Mouse (Mus musculus) mature B cell (primary cell): ENCODE measurements around the gene Ubox5.

Experiments used
- in situ Hi-C: fragments of 300-500 bp; cut with MboI; formaldehyde crosslinking; loops from 2 replicates; pipeline ENCODE4 v1.14.3; 2019

The Ubox5 gene

DNA sequence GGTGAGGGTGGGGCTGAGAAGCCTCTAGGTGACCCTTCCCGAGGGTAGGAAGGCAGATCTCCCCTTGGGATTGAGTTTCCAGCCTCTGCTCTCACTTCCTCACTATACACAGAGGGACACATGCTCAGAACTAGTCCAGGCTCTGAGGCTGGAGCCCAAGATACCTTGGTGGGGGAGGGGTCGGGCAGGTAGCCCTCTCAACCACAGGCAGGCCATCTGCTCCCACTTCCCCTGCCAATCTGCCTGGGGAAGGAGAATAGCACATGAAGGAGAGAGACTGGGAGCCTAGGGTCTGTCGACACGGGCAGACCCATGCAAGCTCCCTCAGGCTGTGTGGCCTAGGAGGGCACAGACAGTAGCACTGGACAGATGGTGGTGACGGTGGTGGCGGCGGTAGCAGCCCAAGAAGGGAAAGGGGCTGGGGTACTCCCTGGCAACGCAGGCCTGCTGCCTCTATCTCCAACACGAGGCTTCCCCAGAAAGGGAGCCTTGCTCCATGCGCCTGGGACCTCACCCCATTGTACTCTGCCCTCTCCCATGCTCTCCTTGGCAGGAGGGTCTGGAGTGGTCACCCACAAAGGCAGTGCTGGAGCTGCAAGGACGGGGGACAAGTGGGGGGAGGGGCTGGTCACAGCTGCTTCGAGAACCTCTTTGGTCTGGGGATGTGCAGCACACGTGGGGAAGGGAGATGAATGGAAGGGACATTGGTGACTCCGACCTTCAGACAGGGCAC, 4.3 kb upstream of the Ubox5 start:
- in situ Hi-C loops: no loop called here

DNA sequence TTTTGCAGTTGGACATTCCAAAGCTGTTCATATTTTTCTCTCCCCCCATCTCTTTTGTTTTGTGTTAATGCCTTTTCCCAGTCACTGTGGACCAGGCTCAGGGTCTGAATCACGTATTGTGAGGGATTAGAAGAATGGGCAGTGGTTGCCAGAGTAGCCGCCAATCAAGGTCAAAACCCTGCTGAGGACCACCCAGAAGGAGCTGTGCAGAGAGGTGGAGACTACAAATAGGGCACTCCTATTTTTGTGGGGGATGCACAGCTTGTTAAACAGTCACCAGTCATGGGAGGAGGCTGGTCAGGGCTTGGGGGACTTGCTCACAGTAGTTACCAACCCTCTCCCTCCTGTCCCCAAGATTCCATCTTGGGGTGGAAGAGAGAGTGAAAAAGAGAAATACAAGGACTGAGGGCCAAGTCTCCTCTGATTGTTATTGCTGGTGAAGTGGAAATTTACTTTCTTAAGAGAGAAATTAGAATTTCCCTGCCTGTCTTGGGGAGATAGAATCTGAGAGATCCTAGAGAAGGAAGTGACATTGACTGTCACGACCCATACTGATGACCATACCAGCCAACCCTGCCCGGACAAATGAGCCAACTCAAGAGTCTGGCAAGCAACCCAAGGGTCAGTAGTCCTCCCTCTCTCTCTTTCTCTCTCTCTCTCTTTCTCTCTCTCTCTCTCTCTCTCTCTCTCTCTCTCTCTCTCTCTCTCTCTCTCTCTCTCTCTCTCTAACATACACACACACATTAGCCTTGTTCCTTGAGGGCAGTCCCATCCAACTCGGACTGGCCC, 3.2 kb upstream of the Ubox5 start:
- in situ Hi-C loops: no loop called here

DNA sequence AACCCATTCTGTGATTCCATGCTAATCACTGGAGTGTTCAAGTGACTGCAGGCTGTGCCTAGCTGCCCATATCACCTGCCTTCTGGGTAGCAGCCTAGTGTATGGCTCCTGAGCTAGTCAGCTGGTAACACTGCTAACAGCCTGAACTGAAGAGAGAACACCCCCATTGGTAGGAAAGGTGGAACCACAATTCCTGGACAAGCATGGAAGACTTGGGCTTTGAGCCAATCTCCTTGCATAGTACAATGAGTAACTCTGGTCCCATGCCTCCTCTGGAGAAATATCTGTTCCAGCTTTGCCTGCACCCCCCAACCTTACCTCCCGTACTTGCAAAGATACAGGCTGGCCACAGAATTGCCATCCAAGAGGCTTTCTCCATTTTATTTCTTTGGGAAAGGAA, 2.6 kb upstream of the Ubox5 start:
- in situ Hi-C loops: no loop called here

DNA sequence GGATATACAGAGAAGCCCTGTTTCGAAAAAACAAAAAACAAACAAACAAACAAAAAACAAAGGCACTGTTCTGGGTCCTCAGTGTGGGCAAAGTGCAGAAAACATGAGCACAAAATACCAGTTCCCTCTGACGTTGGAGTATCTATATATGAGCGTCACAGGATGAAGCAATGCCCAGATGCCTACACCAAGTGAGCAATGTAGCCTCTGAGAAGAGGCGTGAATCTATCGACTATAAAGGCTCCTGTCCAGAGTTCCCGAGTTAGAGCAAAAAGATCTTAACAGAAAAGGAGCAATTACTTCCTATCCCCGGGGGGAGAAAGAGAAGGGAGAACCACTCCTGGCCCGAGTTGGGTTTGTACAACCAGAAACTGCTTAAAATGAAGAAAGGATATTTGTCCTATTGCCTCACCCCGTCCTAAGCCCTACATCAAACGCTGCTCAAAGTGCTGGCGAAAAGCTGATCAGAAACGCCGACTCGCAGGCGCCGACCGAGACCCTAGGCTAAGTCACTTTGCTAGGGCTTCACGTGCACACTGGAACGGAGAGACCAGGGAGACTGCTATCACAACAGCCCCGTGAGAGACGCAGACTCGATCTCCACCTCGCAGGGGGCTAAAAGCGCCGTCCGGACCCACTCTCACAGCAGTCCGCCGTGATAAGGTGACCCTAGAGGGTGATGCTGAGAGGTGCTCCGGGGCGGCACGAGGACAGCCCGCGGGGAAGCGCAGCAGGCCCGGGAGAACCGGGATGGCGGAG, 579 bp downstream of the Ubox5 start:
- in situ Hi-C loops: no loop called here

DNA sequence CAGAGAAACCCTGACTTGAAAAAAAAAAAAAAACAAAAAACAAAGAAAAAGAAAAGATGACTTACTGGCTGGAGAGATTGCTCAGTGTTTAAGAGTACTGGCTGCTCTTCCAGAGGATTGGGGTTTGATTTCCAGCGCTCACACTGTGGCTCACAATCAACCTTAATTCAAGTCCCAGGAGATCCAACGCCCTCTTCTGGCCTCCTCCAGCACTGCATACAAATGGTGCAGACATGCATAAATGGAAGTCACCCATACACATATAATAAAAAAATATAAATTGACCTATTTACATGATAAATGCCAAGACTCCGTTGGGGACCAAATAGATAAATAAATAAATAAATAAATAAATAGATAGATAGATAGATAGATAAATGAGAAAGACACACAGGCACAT, 1.4 kb downstream of the Ubox5 start:
- in situ Hi-C loops: no loop called here

DNA sequence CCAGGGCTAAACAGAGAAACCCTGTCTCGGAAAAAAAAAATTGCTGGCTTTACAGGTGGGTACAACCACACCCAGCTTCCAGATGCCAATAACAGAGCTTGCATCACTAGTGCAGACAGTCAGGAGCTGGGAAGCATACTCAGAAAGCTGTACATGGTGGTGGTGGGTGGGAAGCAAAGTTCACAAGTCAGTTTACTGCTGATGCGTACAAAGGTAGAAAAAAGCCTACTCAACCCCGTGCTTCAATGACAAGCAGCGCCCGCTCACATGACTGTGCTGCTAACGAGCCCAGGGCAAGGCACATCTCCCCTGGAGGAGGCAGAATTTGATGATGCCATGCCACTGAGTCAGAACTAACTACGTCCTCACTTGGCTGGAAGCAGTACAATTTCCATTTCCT, 10.9 kb downstream of the Ubox5 start:
- in situ Hi-C loops: no loop called here

DNA sequence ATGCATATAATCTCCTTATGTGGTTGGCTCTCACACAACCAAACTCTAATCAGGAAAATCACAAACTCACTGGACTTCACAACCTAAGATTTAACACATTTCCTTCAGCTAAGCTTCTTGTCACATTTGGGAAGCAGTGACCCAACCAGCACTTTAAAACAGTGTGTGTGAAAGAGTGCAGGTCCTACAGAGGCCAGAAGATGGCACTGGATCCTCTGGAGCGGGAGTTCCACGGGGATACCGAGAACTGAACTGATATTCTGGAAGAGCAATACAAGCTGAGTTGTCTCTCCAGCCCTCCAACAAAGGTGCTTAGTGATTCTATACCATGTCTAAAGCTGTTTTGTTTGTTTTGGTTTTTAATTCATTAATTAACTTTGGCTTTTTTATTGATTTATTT, 16.7 kb downstream of the Ubox5 start:
- in situ Hi-C loops: no loop called here

DNA sequence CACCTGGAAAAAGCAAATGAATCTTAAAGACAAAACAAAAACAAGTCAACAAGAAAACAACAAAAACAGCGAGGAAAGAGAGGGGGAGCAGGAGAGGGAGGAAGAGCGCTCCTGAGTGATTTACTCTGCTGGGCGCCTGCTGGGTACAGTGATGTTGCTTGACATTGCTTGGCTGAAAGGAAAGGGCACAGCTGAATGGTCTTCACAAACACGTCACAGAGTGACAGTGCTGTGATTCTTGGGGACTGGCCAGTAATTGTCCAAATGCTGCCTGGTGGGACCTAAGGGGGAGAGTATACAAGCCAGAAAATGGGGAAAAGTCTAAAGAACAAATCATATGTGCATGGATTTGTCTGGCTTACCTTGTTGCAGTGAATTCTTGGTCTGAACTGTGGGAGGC, 27.6 kb downstream of the Ubox5 start:
- in situ Hi-C loops: no loop called here

DNA sequence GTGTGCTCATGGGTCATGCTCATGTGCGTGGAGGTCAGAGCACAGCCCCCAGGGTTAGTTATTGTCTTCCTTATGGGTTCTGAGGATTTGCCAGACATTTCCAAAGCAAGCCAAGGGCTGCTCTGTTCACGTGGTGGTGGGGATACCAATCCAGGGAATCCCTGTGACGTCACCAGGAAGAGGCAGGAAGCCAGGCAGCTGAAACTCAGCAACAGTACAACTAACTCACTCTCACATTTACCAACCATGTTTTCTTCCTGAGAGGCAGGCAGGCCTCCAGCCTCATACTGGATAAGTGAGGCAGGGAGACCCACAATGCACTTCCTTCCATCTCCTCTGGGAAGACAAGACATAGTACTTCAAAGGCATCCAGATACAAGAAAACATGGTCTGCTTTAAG, 31.4 kb downstream of the Ubox5 start:
- in situ Hi-C loops: no loop called here

DNA sequence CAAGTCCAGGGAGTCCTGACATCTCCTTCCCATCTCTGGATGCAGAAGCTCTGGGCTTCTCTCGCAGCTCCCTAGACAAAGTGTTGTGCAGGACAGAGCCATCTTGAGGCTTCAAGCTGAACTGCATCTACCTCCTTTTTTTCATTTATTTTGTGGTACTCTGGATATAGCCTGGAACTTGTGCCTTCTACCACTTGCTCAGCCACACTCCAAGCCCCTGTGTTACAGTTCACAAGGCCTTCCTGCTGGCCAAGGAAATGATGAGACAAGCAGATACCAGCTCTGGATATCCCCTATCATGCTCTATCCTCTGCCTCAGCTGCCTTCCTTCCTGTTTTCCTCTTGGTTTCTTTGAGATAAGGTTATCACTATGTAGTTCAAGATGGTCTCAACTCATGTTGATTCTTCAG, 32.2 kb downstream of the Ubox5 start:
- in situ Hi-C loops: no loop called here

DNA sequence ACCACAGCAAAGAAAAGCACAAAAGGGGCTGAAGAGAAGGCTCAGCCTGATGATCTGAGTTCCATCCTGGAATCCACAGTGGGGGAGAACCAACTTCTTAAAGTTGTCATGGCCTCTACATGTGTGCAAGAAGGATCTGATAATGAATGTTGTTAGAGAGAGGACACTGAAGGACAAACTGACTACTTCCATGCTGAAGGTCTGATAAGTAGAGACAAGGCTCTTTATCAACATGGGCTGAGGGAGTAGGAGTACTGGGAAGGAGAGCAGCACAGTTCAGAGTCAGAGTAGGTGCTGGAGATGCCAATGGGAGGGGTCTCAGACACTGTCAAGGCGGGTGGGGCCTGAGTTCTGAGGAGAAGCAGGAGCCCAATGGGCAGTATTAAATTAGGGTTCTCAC, 34.2 kb downstream of the Ubox5 start:
- in situ Hi-C loops: no loop called here

DNA sequence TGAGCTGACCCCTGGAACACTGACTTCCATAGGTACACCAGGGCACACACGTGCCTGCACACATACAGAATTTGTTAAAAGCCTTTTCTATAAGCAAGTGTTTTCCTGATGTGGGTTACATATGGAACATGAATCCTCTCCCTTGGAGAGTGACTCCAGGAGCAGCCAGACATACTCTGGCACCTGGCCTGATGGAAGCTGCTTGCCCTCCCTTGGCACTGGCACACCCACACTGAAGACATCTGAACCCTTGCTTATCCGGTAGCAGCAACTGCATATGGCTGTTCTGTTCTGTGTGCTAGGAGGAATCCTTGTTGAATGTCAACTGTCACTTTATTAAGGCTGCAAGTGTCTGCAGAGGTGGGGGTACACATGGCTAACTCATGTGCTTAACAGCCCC, 38.8 kb downstream of the Ubox5 start:
- in situ Hi-C loops: no loop called here

DNA sequence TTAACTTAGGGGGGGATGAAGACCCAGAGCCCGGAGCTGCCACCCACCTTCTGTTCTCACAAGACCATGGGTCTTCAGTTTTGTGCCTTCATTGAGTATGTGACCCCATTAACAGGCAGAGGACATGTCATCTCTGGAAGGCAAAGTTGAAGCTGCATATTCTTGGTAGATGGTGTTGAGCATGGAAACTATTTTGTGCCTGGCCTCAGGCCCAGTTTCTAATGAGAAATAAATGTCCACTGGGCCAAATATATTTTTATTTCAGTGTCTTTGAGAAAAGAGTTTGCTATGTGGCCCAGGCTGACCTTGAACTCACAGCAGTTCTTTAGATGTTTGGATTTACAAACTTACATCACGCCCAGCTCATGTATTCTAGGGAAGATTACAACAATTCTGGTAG, 40.1 kb downstream of the Ubox5 start:
- in situ Hi-C loops: no loop called here

DNA sequence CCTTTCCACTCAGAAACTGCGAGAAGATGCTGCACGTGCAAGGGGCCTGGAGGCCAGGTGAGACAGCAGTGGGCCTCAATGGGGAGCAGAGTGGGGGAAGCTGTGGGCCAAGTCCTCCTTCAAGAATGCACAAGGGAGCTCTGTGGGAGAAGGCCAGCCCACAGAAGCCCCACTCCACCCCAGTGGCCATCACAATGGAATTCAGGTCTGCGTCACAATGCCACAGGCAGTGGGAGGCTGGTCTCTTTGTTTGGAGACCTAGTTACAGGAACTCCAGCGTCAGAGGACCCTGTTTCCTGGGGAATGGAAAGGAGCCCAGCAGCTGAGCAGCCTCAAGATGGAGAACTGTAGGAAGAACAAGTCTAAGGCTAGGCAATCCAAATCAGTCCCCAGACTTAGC, 40.7 kb downstream of the Ubox5 start:
- in situ Hi-C loops: no loop called here

DNA sequence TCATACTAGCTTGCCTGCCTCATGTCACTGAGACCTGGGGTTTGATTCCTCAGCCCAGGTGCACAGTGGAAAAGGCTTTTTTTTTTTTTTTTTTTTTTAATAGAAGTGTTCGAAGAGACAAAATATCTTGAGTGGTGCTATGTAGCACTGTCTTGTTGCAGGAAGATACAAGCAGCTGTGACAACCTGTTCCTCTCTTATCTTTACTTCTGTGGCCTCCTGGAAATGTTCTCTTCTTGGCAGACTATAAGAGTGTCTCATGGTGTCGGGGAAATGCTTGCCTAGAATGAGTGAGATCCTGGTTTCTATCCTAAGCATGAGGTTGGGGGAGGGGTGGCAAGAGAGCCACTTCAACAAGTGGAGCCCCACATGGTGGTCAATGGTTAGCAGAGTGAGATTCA, 41.5 kb downstream of the Ubox5 start:
- in situ Hi-C loops: no loop called here

DNA sequence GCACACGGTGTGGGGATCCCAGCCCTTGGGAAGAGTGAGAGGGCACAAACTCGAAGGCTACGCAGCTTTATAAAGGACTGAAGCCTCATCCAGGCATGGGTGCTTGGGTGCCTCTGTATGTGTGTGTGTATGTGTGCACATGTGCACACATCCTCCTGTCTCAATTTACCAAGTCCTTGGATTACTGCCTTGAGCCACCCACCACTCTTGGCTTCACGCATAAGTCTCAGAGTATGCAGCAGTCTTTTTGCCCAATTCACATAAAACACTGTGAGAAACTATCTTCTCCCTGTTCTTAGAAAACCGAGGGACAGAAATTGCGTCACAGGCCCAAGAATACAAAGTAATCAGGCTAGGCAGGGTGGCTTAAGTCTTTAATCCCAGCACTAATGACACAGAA, 43.8 kb downstream of the Ubox5 start:
- in situ Hi-C loops: no loop called here

DNA sequence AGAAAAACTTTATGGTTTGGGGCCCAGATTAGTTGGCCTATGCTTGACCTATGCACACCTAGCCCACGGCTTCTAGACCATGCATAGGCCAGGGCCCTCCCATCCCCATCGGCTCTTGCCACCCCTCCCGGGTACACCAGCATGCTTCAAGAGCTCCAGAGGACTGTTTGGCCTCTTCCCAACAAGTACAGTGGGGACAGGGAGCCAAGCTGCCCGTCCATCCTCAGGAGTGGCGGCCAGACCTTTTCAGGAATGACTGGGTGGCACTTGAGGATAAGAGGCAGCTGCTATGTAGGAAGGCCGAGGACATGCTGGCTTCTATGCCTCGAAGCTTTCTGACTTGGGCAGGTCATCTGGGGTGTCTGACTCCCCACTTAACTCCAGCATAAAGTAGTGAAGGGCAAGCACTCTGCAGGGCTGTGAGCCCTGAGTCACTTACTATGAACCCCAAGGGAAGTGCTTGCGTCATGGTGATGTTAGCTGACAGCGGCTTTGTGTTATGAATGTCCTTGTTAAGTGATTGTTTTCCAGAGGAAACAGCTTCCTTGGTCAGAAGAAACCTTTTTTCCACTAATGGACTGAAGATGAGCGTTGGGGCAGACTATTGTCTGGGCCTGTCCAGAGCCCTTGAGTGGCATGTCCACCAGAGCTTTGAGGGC, 45.8 kb downstream of the Ubox5 start:
- in situ Hi-C loops: no loop called here

DNA sequence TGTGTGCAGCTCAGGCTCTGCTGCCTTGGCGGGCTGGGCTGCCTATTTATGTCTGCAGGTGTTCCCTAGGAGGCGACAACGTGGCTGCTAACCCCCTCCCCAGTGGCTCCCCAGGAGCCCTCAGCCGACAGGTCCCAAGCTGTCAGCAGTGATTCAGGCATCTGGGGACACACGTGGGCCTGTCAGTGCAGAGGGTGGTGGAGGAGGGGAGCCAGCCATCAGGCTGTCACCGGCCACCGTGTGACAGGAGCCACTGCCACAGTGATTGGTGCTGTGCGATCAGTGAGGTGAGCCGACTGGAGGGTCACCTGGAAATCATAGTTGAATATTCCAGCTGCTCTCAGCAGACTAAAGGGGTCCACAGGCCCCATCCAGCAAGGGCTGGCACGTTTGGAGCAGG, 47.3 kb downstream of the Ubox5 start, which contains the start of gene Avp:
TSS of gene Avp (minus strand) at position 3 of the 400 bp plus-strand sequence.
- in situ Hi-C loops: no loop called here

DNA sequence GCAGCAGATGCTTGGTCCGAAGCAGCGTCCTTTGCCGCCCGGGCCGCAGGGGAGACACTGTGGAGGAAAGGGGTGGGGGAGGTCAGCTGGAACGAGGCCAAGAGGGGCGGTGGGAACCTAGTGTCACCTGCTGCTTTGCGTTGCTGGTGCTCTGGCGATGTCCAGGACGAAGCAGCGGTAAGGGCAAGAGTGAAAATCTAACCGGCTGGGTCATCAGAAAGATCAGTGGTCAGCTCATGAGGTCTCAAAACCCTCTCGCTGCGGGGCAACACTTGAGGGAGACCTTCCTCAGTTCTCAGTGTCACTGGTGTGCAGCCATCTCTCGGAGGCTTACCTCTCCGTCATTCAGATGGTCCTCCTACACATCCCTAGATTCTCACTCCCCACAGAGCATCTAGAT, 48.6 kb downstream of the Ubox5 start:
- in situ Hi-C loops: no loop called here

DNA sequence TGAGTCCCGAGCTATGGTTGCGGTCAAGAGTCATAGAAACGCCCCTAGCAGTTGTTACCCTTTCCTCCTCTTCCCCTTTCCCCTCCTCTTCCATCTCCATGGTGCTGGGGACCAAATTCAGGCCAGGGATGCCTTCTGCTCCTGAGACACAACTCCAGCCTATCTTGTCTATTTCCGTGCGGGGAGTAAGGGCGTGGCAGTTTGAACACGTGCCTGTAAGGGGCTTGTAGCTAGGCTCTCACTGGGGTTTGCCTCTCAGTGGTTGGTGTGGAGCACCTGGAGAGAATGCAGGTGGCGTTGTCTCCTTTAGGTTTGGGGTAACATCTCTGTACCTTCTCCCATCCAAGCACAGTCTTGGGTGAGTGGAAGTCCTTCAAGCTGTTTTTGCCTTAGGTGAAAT, 50.0 kb downstream of the Ubox5 start:
- in situ Hi-C loops: no loop called here

DNA sequence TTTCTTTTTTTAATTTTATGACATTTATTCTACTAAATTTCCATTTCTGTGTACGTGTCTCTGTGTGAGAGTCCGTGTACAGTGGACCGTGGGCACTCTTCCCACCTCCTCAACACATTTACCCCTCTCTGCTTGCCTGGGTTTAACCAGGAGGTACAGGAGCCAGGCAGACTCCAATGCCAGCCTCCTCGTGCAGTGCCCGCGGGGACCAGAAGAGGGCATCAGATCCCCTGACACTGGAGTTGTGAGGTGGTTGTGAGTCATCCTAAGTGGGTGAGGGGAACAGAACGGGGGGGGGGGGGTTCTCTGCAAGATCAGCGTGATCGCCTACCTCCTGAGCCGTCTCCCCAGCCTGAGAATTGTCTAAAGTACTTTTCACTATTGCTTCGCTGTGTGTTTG, 51.7 kb downstream of the Ubox5 start:
- in situ Hi-C loops: no loop called here

DNA sequence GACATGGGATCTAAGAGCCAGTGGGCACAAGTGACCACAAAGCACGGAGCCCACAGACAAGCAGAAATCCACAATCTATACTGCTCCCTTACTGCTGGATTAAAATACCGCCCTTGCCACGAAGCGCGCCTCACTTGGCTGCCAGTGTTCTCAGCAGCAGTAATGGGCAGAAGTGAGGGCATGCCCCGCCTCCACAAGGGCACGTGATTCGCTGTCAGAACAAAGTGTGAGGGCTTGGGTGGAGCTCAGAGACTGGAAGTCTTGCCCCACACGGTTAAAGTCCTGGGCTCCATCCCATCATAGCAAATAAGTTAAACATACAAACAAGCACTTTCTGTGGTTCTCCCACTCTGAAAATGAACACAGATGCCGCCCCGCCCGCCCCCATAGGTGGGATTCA, 52.2 kb downstream of the Ubox5 start:
- in situ Hi-C loops: no loop called here
